Mouse (Mus musculus): Measurements from ENCODE around the gene Zfp553. TPM values are rescaled to one million over a fixed set of nuclear protein-coding genes. Genes with fewer than 3 reads are reported as not detected.

The Zfp553 gene
- polyA plus RNA-seq, 1 experiment from 2014 or later, result 18.5 TPM

DNA sequence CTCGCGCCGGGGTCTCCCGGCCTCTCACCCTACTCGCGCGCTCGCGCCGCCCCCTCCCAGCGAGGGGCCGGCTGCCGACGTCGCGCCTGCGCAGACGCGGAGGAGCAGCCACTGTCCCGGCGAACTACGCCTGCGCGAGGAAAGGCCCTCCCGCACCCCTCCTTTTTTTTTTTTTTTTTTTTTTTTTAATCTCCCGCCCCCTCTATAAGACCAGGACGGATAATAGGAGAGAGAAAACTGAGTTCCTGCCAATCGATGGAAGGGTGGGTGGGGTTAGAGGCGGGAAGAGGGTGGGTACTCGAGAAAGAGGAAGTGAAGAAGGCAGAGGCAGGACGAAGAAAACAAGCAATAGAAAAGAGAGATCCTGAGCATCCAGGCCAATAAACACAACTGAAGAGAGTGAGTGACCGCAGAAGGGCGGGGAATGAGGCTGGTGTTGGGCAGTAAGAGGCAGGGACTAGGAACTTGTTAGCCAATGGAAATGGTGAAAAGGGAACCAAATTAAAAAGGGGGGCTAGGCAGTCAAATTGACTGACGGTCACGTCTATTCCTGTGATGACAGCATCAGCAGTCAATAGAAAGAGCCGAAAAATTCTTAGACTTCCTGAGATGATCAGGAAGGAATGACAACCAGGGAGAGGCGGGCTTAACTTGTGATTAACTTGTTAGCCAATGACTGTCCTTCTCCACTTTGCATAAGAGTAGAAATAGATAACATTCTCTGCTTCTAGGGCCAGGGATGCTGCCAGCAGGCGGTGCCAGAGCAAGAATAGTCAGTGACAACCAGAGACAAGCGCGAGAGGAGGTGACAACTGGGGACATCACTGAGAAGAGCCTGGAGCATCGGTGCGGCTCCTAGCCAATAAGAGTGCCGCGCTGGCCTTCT, 24.1 kb upstream of the Zfp553 start, which contains the start of gene Mylpf:
TSS of gene Mylpf (plus strand) at position 338 of the 886 bp plus-strand sequence.
- Histone ChIP-seq H3K4me3 (ENCODE audit: low read depth, low read length) (peak within 1 kb of the TSS; percentile 90), H3K27ac (ENCODE audit: low read depth) (peak within 1 kb of the TSS; percentile 79), H3K4me2 (ENCODE audit: low read length) (peak within 1 kb of the TSS; percentile 92), H3K9ac (ENCODE audit: low read length) (peak within 1 kb of the TSS; percentile 91), H3K9me3 (ENCODE audit: control insufficient read depth, low read length) (no peaks in the 10 kb centered on the region), H3K27me3 (replicated peaks; ENCODE audit: control insufficient read depth, insufficient read depth, low read length) (no peaks in the 10 kb centered on the region), H3K36me3 (ENCODE audit: control insufficient read depth, insufficient read depth, low read length) (peaks cover 10% of the 10 kb centered on the region), H3K4me1 (replicated peaks; ENCODE audit: control insufficient read depth, insufficient read depth, low read length) (peaks cover 16% of the 10 kb centered on the region)
- 0% methylated on average over 43 of the region's 44 CpGs for WGBS
- ATAC-seq (replicated peaks; ENCODE audit: low FRiP score, low TSS enrichment, low read depth) (peak; percentile 92), DNase-seq (ENCODE audit: low spot score) (peak; percentile 91)

DNA sequence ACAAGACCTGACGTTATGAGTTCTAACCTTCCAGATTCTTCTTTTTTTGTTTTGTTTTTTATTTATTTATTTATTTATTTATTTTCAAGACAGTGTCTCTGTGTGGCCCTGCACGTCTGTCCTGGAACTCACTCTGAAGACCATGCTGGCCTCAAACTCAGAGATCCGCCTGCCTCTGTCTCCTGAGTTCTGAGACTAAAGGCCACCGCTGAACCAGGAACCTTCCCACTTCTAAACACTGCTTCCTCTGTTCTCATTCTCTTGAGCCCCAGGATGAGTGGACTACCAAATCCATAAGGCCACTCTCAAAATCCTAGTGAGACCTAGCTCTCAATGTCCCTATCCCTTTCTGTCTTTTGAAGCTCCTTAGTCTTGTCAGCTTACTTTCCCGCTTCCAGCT, 23.0 kb upstream of the Zfp553 start:
- no peaks in the 10 kb centered on the region for H3K27me3 ChIP-seq (replicated peaks; ENCODE audit: control insufficient read depth, insufficient read depth, low read length)
- no peak for DNase-seq (ENCODE audit: low spot score)
- peak overlapping the region; percentile 73 for H3K4me2 ChIP-seq (ENCODE audit: low read length)
- no peak overlapping the region; the same call in 1 of the 2 replicates for H3K4me3 ChIP-seq (ENCODE audit: low read depth, low read length)
- no peaks in the 10 kb centered on the region for H3K9me3 ChIP-seq (ENCODE audit: control insufficient read depth, low read length)
- peaks cover 16% of the 10 kb centered on the region for H3K4me1 ChIP-seq (replicated peaks; ENCODE audit: control insufficient read depth, insufficient read depth, low read length)
- no peak overlapping the region for H3K9ac ChIP-seq (ENCODE audit: low read length)
- WGBS, result 76% methylated on average over 5 of the region's 5 CpGs
- H3K36me3 ChIP-seq (ENCODE audit: control insufficient read depth, insufficient read depth, low read length), result 0 out of 2 replicates have a peak, but pooled peaks cover 3% of the 10 kb centered on the region
- 0 out of 2 replicates have a peak overlapping the region, but pooled peaks have one; percentile 79 for H3K27ac ChIP-seq (ENCODE audit: low read depth)
- ATAC-seq (replicated peaks; ENCODE audit: low FRiP score, low TSS enrichment, low read depth), result no peak

DNA sequence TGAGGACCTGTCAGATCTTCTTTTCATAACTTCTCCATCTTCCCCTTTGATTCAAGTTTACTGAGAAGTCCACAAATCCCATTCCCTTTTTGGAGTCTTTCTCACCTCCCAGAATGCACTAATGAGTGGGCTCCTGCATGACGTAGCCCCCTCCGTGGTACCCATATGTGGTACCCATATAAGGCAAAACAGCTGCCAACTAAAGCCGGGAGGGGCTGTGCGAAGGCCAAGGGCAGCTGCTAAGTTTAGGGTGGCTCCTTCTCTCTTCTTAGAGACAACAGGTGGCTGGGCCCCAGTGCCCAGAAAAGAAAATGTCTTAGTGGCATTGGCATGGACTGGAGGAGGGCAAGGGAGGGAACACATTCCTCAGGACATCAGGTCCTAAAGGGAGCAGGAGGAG, 22.6 kb upstream of the Zfp553 start:
- Histone ChIP-seq H3K4me1 (replicated peaks; ENCODE audit: control insufficient read depth, insufficient read depth, low read length) (peaks cover 16% of the 10 kb centered on the region), H3K9ac (ENCODE audit: low read length) (no peak overlapping the region), H3K4me3 (ENCODE audit: low read depth, low read length) (no peak overlapping the region), H3K36me3 (ENCODE audit: control insufficient read depth, insufficient read depth, low read length) (0 out of 2 replicates have a peak, but pooled peaks cover 3% of the 10 kb centered on the region), H3K4me2 (ENCODE audit: low read length) (no peak overlapping the region), H3K27me3 (replicated peaks; ENCODE audit: control insufficient read depth, insufficient read depth, low read length) (no peaks in the 10 kb centered on the region), H3K9me3 (ENCODE audit: control insufficient read depth, low read length) (no peaks in the 10 kb centered on the region), H3K27ac (ENCODE audit: low read depth) (no peak overlapping the region)
- ATAC-seq (replicated peaks; ENCODE audit: low FRiP score, low TSS enrichment, low read depth) (no peak), DNase-seq (ENCODE audit: low spot score) (no peak)
- WGBS, result 86% methylated on average over 4 of the region's 4 CpGs

DNA sequence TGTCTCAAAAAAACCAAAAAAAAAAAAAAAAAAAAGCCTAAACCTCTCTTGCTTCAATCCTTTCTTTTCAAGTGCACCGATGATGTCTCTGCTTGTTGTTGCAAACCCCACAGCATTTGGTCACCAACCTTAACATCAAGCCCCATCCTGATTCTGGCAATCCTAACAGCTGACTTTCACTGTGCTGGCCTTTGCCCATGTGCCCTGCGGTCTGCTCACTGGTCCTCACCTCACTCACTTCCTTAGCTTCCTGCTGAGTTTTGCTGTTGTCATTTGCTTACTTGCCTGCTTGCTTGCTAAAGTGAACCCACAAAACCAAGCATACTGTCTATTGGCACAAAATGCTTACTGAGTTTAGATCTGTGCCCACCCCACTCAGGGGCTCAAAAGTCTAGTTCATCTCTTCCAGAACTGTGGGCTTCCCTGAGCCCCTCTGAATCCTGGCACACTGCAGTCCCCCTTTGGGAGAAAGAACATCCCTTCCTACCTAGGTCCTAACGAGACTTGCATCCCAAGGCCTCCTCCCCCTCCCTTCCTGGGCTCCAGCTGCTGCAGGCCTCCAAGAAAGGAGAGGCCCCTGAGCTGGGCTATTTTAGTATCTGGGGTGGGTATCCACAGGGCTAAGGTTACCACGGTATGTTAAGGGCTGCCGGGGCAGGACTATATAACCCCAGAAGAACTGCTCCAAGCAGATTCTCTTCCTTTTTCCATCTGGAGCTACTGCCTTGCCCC, 21.7 kb upstream of the Zfp553 start:
- H3K36me3 ChIP-seq (ENCODE audit: control insufficient read depth, insufficient read depth, low read length), result no peaks in the 10 kb centered on the region
- no peaks in the 10 kb centered on the region for H3K9me3 ChIP-seq (ENCODE audit: control insufficient read depth, low read length)
- no peak overlapping the region for H3K4me3 ChIP-seq (ENCODE audit: low read depth, low read length)
- peaks cover 14% of the 10 kb centered on the region for H3K4me1 ChIP-seq (replicated peaks; ENCODE audit: control insufficient read depth, insufficient read depth, low read length)
- H3K4me2 ChIP-seq (ENCODE audit: low read length), result no peak overlapping the region
- no peak for ATAC-seq (replicated peaks; ENCODE audit: low FRiP score, low TSS enrichment, low read depth)
- DNase-seq (ENCODE audit: low spot score), result no peak
- H3K27ac ChIP-seq (ENCODE audit: low read depth), result no peak overlapping the region
- H3K9ac ChIP-seq (ENCODE audit: low read length), result no peak overlapping the region
- no peaks in the 10 kb centered on the region for H3K27me3 ChIP-seq (replicated peaks; ENCODE audit: control insufficient read depth, insufficient read depth, low read length)
- 70% methylated on average over 5 of the region's 5 CpGs for WGBS

DNA sequence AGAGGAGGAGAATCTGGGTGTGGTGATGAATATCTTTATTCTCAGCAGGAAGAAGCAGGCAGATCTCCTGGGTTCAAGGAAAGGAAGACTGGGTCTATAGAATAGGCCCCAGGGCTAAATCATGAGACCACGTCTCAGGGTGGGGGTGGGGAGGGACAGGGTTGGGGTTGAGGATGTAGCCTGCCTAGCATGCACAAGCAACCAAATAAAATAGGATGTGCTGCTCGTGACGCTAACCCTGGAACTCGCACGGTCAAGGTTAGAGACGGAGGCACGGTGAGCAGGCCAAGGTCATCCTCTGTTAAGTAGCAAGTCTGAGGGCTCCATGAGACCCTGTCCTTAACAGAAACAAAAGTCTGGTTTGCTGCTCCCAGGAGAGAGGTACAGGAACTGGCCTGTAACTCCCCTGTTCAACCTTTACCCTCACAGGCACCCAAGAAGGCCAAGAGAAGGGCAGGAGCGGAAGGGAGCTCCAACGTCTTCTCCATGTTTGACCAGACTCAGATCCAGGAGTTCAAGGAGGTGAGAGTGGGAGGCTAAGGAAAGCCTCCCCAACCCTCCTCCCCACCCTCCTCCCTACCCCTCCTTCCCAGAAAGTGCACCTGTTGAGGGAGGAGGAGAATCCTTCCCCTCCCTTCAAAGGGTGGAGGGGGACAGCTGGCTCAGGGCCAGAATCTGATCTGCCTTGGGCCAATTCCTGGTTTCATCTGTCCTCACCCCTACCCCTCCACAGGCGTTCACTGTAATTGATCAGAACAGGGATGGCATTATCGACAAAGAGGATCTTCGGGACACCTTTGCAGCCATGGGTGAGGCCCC, 20.2 kb upstream of the Zfp553 start:
- Histone ChIP-seq H3K27ac (ENCODE audit: low read depth) (no peak overlapping the region), H3K9ac (ENCODE audit: low read length) (no peak overlapping the region), H3K4me2 (ENCODE audit: low read length) (no peak overlapping the region), H3K36me3 (ENCODE audit: control insufficient read depth, insufficient read depth, low read length) (no peaks in the 10 kb centered on the region), H3K9me3 (ENCODE audit: control insufficient read depth, low read length) (no peaks in the 10 kb centered on the region), H3K4me3 (ENCODE audit: low read depth, low read length) (no peak overlapping the region), H3K4me1 (replicated peaks; ENCODE audit: control insufficient read depth, insufficient read depth, low read length) (peaks cover 5% of the 10 kb centered on the region), H3K27me3 (replicated peaks; ENCODE audit: control insufficient read depth, insufficient read depth, low read length) (no peaks in the 10 kb centered on the region)
- 90% methylated on average over 12 of the region's 12 CpGs for WGBS
- DNase-seq (ENCODE audit: low spot score) (no peak), ATAC-seq (replicated peaks; ENCODE audit: low FRiP score, low TSS enrichment, low read depth) (no peak)

DNA sequence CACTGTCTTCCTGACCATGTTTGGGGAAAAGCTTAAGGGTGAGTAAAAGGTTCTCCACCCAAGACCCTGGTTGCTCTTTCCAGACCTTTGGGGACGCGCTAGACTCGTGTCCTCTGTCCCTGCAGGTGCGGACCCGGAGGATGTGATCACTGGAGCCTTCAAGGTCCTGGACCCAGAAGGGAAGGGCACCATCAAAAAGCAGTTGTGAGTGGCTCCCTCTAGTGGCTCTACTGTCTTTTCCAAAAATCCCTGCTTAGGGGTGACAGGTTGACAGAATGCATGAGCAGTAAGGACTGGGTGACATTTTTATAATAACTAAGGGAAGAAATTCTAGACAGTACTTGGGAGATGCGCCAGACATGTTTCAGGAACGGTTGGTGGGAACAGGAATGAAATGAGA, 19.4 kb upstream of the Zfp553 start:
- H3K4me3 ChIP-seq (ENCODE audit: low read depth, low read length), result no peak overlapping the region
- WGBS, result 47% methylated on average over 7 of the region's 7 CpGs
- no peak for ATAC-seq (replicated peaks; ENCODE audit: low FRiP score, low TSS enrichment, low read depth)
- no peaks in the 10 kb centered on the region for H3K36me3 ChIP-seq (ENCODE audit: control insufficient read depth, insufficient read depth, low read length)
- DNase-seq (ENCODE audit: low spot score), result no peak
- no peak overlapping the region for H3K27ac ChIP-seq (ENCODE audit: low read depth)
- H3K27me3 ChIP-seq (replicated peaks; ENCODE audit: control insufficient read depth, insufficient read depth, low read length), result no peaks in the 10 kb centered on the region
- H3K4me2 ChIP-seq (ENCODE audit: low read length), result no peak overlapping the region
- H3K9me3 ChIP-seq (ENCODE audit: control insufficient read depth, low read length), result no peaks in the 10 kb centered on the region
- H3K9ac ChIP-seq (ENCODE audit: low read length), result no peak overlapping the region
- H3K4me1 ChIP-seq (replicated peaks; ENCODE audit: control insufficient read depth, insufficient read depth, low read length), result peaks cover 5% of the 10 kb centered on the region

DNA sequence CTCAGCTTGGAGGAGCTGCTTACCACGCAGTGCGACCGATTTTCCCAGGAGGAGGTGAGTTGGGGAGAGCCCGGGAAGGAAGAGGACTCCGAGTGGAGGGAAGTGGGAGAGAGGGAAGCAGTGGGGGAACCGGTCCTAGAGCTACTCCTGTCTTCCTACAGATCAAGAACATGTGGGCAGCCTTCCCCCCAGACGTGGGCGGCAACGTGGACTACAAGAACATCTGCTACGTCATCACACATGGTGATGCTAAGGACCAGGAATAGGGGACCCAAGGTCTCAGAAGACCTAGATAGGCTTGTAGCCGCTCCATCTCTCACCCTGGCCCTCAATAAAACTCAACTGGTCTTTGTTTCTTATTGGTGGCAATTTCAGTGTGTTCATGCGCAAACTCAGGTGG, 18.9 kb upstream of the Zfp553 start:
- ATAC-seq (replicated peaks; ENCODE audit: low FRiP score, low TSS enrichment, low read depth) (no peak), DNase-seq (ENCODE audit: low spot score) (no peak)
- no peak overlapping the region for H3K9ac ChIP-seq (ENCODE audit: low read length)
- no peaks in the 10 kb centered on the region for H3K9me3 ChIP-seq (ENCODE audit: control insufficient read depth, low read length)
- peak overlapping the region; percentile 47; the same call in 1 of the 2 replicates for H3K4me2 ChIP-seq (ENCODE audit: low read length)
- no peaks in the 10 kb centered on the region for H3K36me3 ChIP-seq (ENCODE audit: control insufficient read depth, insufficient read depth, low read length)
- no peak overlapping the region for H3K27ac ChIP-seq (ENCODE audit: low read depth)
- WGBS, result 50% methylated on average over 12 of the region's 12 CpGs
- no peaks in the 10 kb centered on the region for H3K27me3 ChIP-seq (replicated peaks; ENCODE audit: control insufficient read depth, insufficient read depth, low read length)
- no peak overlapping the region for H3K4me3 ChIP-seq (ENCODE audit: low read depth, low read length)
- peaks cover 5% of the 10 kb centered on the region for H3K4me1 ChIP-seq (replicated peaks; ENCODE audit: control insufficient read depth, insufficient read depth, low read length)

DNA sequence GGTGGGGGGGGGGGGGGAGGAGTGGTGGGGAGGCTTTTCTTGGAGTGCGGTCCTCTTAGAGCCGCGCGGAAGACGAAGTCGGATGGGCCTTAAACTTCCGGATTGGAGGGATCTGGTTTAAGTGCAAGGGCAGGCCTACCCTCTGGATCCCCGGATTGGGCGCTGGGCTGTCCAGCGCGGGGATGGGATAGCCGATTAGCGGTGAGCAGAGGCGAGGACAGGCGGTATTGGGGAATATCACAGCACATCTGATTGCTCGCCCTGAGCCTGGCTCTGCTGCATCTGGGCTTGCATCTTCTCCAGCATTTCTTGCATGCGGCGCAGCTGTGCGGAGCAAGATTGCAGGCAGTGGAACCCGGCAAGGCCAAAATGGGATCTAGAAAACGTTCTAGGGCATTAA, 18.3 kb upstream of the Zfp553 start:
- WGBS, result 30% methylated on average over 21 of the region's 21 CpGs
- H3K4me3 ChIP-seq (ENCODE audit: low read depth, low read length), result peak overlapping the region; percentile 11
- no peaks in the 10 kb centered on the region for H3K27me3 ChIP-seq (replicated peaks; ENCODE audit: control insufficient read depth, insufficient read depth, low read length)
- no peak for ATAC-seq (replicated peaks; ENCODE audit: low FRiP score, low TSS enrichment, low read depth)
- no peak overlapping the region for H3K27ac ChIP-seq (ENCODE audit: low read depth)
- H3K4me2 ChIP-seq (ENCODE audit: low read length), result peak overlapping the region; percentile 47
- no peak for DNase-seq (ENCODE audit: low spot score)
- no peaks in the 10 kb centered on the region for H3K9me3 ChIP-seq (ENCODE audit: control insufficient read depth, low read length)
- no peaks in the 10 kb centered on the region for H3K36me3 ChIP-seq (ENCODE audit: control insufficient read depth, insufficient read depth, low read length)
- peaks cover 2% of the 10 kb centered on the region for H3K4me1 ChIP-seq (replicated peaks; ENCODE audit: control insufficient read depth, insufficient read depth, low read length)
- H3K9ac ChIP-seq (ENCODE audit: low read length), result peak overlapping the region; percentile 2; the same call in 1 of the 2 replicates
